21 mouse cellular contexts compared by ENCODE assay signal in the genomic region with DNA sequence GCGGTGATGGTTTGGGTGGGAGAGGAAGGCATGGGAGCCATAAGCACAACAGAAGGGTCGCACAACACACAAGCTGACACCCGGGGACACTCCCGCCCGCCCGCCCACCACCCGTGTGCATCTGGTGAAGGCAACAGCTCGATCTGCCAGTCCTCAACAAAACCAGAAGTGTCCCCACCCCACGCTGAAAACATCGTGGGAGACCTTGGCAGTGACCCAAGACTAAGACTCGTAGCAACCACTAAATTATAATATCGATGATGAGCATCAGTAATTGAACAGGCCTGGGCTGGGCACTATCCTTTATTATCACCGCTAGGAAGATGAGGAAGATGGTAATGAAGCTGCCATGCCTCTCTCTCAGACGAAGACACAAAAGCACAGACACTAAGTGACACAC. TPM values are rescaled to one million over a fixed set of nuclear protein-coding genes. Genes with fewer than 3 reads are reported as not detected.
DNase-seq lines count a peak whose midpoint lies in the region; ATAC-seq and TF ChIP-seq lines count a peak whose summit lies in the region.
"Had no signal": no experiment of that assay in that cellular context is flagged by ENCODE, and none has a peak within 500 bp of the region (broad histone marks: within the 10 kb centered on the region; RNA-seq: fewer than 3 reads in every experiment).

No protein-coding gene starts in this region.

- no peak for DNase-seq in embryonic facial prominence, embryonic 10.5 days (ENCODE audit: low spot score)
- peak; percentile 16 for DNase-seq in midbrain, postnatal 0 days (ENCODE audit: low spot score)
- no peak for DNase-seq in midbrain, embryonic 10.5 days (ENCODE audit: low spot score)
- DNase-seq in layer of hippocampus, adult 8-10 months (ENCODE audit: low spot score in 2 of 2), result peak; percentile 76 to 84
- DNase-seq in right cerebral cortex, postnatal 10 days (ENCODE audit: low spot score in 2 of 2), result peak; percentile 61 to 77
- no peak for DNase-seq in kidney, postnatal 14 days
- DNase-seq: cerebellum, adult 11-12 months; heart, postnatal 10 days; kidney, adult 8-10 months; kidney, postnatal 4 days; lung, embryonic 14.5 days; lung, postnatal 4 days; thymus, postnatal 14 days had no signal

- 0 out of 2 replicates have a peak overlapping the region, but pooled peaks have one; percentile 5 for H3K27ac ChIP-seq in embryonic facial prominence, embryonic 13.5 days
- no peak overlapping the region for H3K27ac ChIP-seq in embryonic facial prominence, embryonic 10.5 days (replicated peaks)
- H3K27ac ChIP-seq in midbrain, postnatal 0 days (ENCODE audit: low read depth, low read length), result no peak overlapping the region
- H3K27ac ChIP-seq in midbrain, embryonic 10.5 days (replicated peaks), result no peak overlapping the region
- H3K27ac ChIP-seq: heart, embryonic 10.5 days; hindbrain, embryonic 12.5 days; limb, embryonic 10.5 days; midbrain, embryonic 13.5 days had no signal

- WGBS in embryonic facial prominence, embryonic 13.5 days, result 77% methylated on average over 14 of the region's 14 CpGs
- WGBS in embryonic facial prominence, embryonic 10.5 days, result 92% methylated on average over 14 of the region's 14 CpGs
- WGBS in midbrain, postnatal 0 days, result 78% methylated on average over 14 of the region's 14 CpGs
- WGBS in midbrain, embryonic 10.5 days, result 91% methylated on average over 14 of the region's 14 CpGs

- H3K4me2 ChIP-seq in embryonic facial prominence, embryonic 13.5 days, result no peak overlapping the region
- H3K4me2 ChIP-seq in midbrain, postnatal 0 days (ENCODE audit: low read depth, low read length, poor library complexity, severe bottlenecking), result no peak overlapping the region
- H3K4me2 ChIP-seq: hindbrain, embryonic 12.5 days; liver, embryonic 11.5 days; lung, embryonic 14.5 days; midbrain, embryonic 13.5 days had no signal

- peaks cover 39% of the 10 kb centered on the region for H3K4me1 ChIP-seq in embryonic facial prominence, embryonic 13.5 days
- H3K4me1 ChIP-seq in embryonic facial prominence, embryonic 10.5 days, result peaks cover 27% of the 10 kb centered on the region; the same call in 1 of the 2 replicates
- H3K4me1 ChIP-seq in midbrain, postnatal 0 days (ENCODE audit: insufficient read depth, low read length), result no peaks in the 10 kb centered on the region
- peaks cover 3% of the 10 kb centered on the region; the same call in 1 of the 2 replicates for H3K4me1 ChIP-seq in midbrain, embryonic 10.5 days

- no peak for ATAC-seq in embryonic facial prominence, embryonic 13.5 days (ENCODE audit: insufficient number of reproducible peaks, insufficient read depth, low FRiP score, low TSS enrichment, low read depth)
- ATAC-seq in midbrain, postnatal 0 days (ENCODE audit: low FRiP score), result no peak
- ATAC-seq in frontal cortex, adult (ENCODE audit: low TSS enrichment), result no peak; the same call in 1 of the 2 replicates
- ATAC-seq: inflammation-experienced regulatory T-cells, adult 6 months; midbrain, embryonic 13.5 days had no signal

- H3K9me3 ChIP-seq in embryonic facial prominence, embryonic 13.5 days, result no peaks in the 10 kb centered on the region
- no peaks in the 10 kb centered on the region for H3K9me3 ChIP-seq in embryonic facial prominence, embryonic 10.5 days
- no peaks in the 10 kb centered on the region for H3K9me3 ChIP-seq in midbrain, postnatal 0 days (ENCODE audit: low read length)
- H3K9me3 ChIP-seq in midbrain, embryonic 10.5 days (replicated peaks), result no peaks in the 10 kb centered on the region
- H3K9me3 ChIP-seq: heart, embryonic 10.5 days; hindbrain, embryonic 12.5 days; limb, embryonic 10.5 days; midbrain, embryonic 13.5 days had no signal

- no peak overlapping the region for H3K4me3 ChIP-seq in embryonic facial prominence, embryonic 13.5 days
- no peak overlapping the region for H3K4me3 ChIP-seq in embryonic facial prominence, embryonic 10.5 days
- H3K4me3 ChIP-seq in midbrain, postnatal 0 days (ENCODE audit: low read depth, low read length), result no peak overlapping the region
- H3K4me3 ChIP-seq in midbrain, embryonic 10.5 days, result no peak overlapping the region
- H3K4me3 ChIP-seq: heart, embryonic 10.5 days; hindbrain, embryonic 12.5 days; limb, embryonic 10.5 days; midbrain, embryonic 13.5 days had no signal

- no peak for TF ChIP-seq CTCF in midbrain, postnatal 0 days (IDR thresholded peaks at IDR 0.05)

- H3K9ac ChIP-seq in embryonic facial prominence, embryonic 13.5 days, result no peak overlapping the region
- no peak overlapping the region for H3K9ac ChIP-seq in midbrain, postnatal 0 days (replicated peaks; ENCODE audit: low read length, poor library complexity, severe bottlenecking)
- H3K9ac ChIP-seq: hindbrain, embryonic 12.5 days; lung, embryonic 14.5 days; midbrain, embryonic 13.5 days had no signal

- H3K36me3 ChIP-seq in embryonic facial prominence, embryonic 13.5 days, result peaks cover 8% of the 10 kb centered on the region; the same call in 1 of the 2 replicates
- peaks cover 19% of the 10 kb centered on the region for H3K36me3 ChIP-seq in embryonic facial prominence, embryonic 10.5 days (replicated peaks)
- no peaks in the 10 kb centered on the region for H3K36me3 ChIP-seq in midbrain, postnatal 0 days (ENCODE audit: insufficient read depth, low read length)
- H3K36me3 ChIP-seq in midbrain, embryonic 10.5 days, result peaks cover 9% of the 10 kb centered on the region; the same call in 1 of the 2 replicates
- H3K36me3 ChIP-seq: hindbrain, embryonic 12.5 days had no signal

- H3K27me3 ChIP-seq in embryonic facial prominence, embryonic 13.5 days, result no peaks in the 10 kb centered on the region
- no peaks in the 10 kb centered on the region for H3K27me3 ChIP-seq in embryonic facial prominence, embryonic 10.5 days (replicated peaks; ENCODE audit: low read depth, poor library complexity, severe bottlenecking)
- H3K27me3 ChIP-seq in midbrain, postnatal 0 days (ENCODE audit: insufficient read depth, low read length), result no peaks in the 10 kb centered on the region
- peaks cover 65% of the 10 kb centered on the region for H3K27me3 ChIP-seq in midbrain, embryonic 10.5 days (ENCODE audit: low read depth, poor library complexity, severe bottlenecking)
- H3K27me3 ChIP-seq: hindbrain, embryonic 12.5 days; midbrain, embryonic 13.5 days had no signal

RNA-seq across cellular contexts. Expression of a gene that starts 58.0 kb away (rescaled TPM):
- polyA plus RNA-seq in embryonic facial prominence, embryonic 13.5 days (2015; fragmentation: Nextera tagmentation; extraction: Ambion mirVana), result 44.6 and 45.9 TPM in 2 replicates
- polyA plus RNA-seq in embryonic facial prominence, embryonic 10.5 days (2016; fragmentation: Nextera tagmentation; extraction: Ambion mirVana), result 25.3 and 25.9 TPM in 2 replicates
- 26.3 and 26.9 TPM in 2 replicates for total RNA-seq in midbrain, postnatal 0 days (2014; rRNA removed)
- polyA plus RNA-seq in midbrain, postnatal 0 days (2015; fragmentation: Nextera tagmentation; extraction: Ambion mirVana), result 15.5 and 17.6 TPM in 2 replicates
- polyA plus RNA-seq in midbrain, embryonic 10.5 days (2016; fragmentation: Nextera tagmentation; extraction: Ambion mirVana), result 13.8 and 13.9 TPM in 2 replicates
- total RNA-seq in layer of hippocampus, adult 8-10 months (2022), result 100 to 1,000 TPM; 103 to 125 (median 116) TPM

Comparison
In these comparisons a context has a peak if more than half of its experiments do, and no peak if none do; other contexts are left out.
1. DNase-seq: peak in midbrain, postnatal 0 days (single experiment), layer of hippocampus, adult 8-10 months (2 of 2) and right cerebral cortex, postnatal 10 days (2 of 2); none in embryonic facial prominence, embryonic 10.5 days (single experiment), midbrain, embryonic 10.5 days (single experiment) and kidney, postnatal 14 days (single experiment).